Mouse (Mus musculus) embryonic facial prominence, embryonic 15.5 days (tissue): ENCODE data around the gene Olfr67. TPM values are rescaled to one million over a fixed set of nuclear protein-coding genes. Genes with fewer than 3 reads are reported as not detected.
"Not testable (repeated sequence)": the region's sequence is repeated elsewhere in the genome, so short reads cannot be mapped to it uniquely, and the experiment has no call there.

Experiments used
- ATAC-seq: fragments of 200-750 bp; cut with Nextera tagmentation; 2 replicates; pipeline ENCODE4 v1.8.0; 2017; ENCODE audit warnings: low read depth, moderate TSS enrichment; ENCODE audit not compliant: insufficient number of reproducible peaks, low FRiP score, low TSS enrichment
- H3K27ac ChIP-seq: fragments of 300-500 bp; sonication (generic); replicated peaks from 2 replicates; pipeline ENCODE4 v1.5.1; 2015; ENCODE audit warnings: mild to moderate bottlenecking, inconsistent platforms
- H3K27me3 ChIP-seq: fragments of 300-500 bp; sonication (generic); 2 replicates; pipeline ENCODE4 v1.6.1; 2015; ENCODE audit warnings: inconsistent platforms
- H3K36me3 ChIP-seq: fragments of 300-500 bp; sonication (generic); 2 replicates; pipeline ENCODE4 v1.6.1; 2015; ENCODE audit warnings: mild to moderate bottlenecking, inconsistent platforms
- H3K4me1 ChIP-seq: fragments of 300-500 bp; sonication (generic); 2 replicates; pipeline ENCODE4 v1.6.1; 2015; ENCODE audit warnings: inconsistent platforms
- H3K4me2 ChIP-seq: fragments of 300-500 bp; sonication (generic); replicated peaks from 2 replicates; pipeline ENCODE4 v1.6.1; 2015; ENCODE audit warnings: mild to moderate bottlenecking, inconsistent platforms
- H3K4me3 ChIP-seq: fragments of 300-500 bp; sonication (generic); replicated peaks from 2 replicates; pipeline ENCODE4 v1.5.1; 2015; ENCODE audit warnings: mild to moderate bottlenecking, inconsistent platforms
- H3K9ac ChIP-seq: fragments of 300-500 bp; sonication (generic); 2 replicates; pipeline ENCODE4 v1.6.1; 2015; ENCODE audit warnings: inconsistent platforms
- H3K9me3 ChIP-seq: fragments of 300-500 bp; sonication (generic); replicated peaks from 2 replicates; pipeline ENCODE4 v1.6.1; 2016; ENCODE audit warnings: inconsistent platforms
- WGBS: fragments of 180-500 bp; shearing (Covaris S2); methylation state at CpG from one replicate; pipeline ENCODE4 v1.1.7; 2015; 5-methylcytosine and 5-hydroxymethylcytosine counted together
- polyA plus RNA-seq: library from polyadenylated mRNA; unstranded; fragments of >200 nt; fragmentation: Nextera tagmentation; extraction: Ambion mirVana; gene quantifications from 2 replicates; pipeline ENCODE4 v1.2.1, GENCODE M21; 2015

Olfr67 gene
- polyA plus RNA-seq = not detected in 2 replicates

- no peak within 1 kb of the TSS for H3K4me3 ChIP-seq
- no peaks in the 10 kb centered on the region for H3K9me3 ChIP-seq
- ATAC-seq = no peak
- H3K9ac ChIP-seq = no peak within 1 kb of the TSS
- 67% methylated on average over 3 of the region's 3 CpGs for WGBS
- no peaks in the 10 kb centered on the region for H3K27me3 ChIP-seq
- H3K4me2 ChIP-seq = no peak within 1 kb of the TSS
- H3K27ac ChIP-seq = no peak within 1 kb of the TSS
- no peaks in the 10 kb centered on the region for H3K4me1 ChIP-seq
- no peaks in the 10 kb centered on the region for H3K36me3 ChIP-seq
These were observed at the start of gene Olfr67 for GRCm38 (mm10) chr7:103791721-103792120. Olfr67 (minus strand) TSS chr7:103791821.

GRCm38 (mm10) chr7:103840268-103840667 is 48.6 kb upstream of the Olfr67 start, which contains the start of gene Hbb-bh2:
Hbb-bh2 (minus strand) TSS chr7:103840520.
- ATAC-seq = no peak
- Histone ChIP-seq H3K27ac (no peak within 1 kb of the TSS), H3K9ac (no peak within 1 kb of the TSS), H3K27me3 (no peaks in the 10 kb centered on the region), H3K9me3 (no peaks in the 10 kb centered on the region), H3K4me3 (no peak within 1 kb of the TSS), H3K4me1 (no peaks in the 10 kb centered on the region), H3K36me3 (no peaks in the 10 kb centered on the region), H3K4me2 (no peak within 1 kb of the TSS)
- 65% methylated on average over 3 of the region's 3 CpGs for WGBS

GRCm38 (mm10) chr7:103827808-103828207 is 36.2 kb upstream of the Olfr67 start, which contains the start of gene Hbb-bs:
Hbb-bs (minus strand) TSS chr7:103828096.
- no peaks in the 10 kb centered on the region for H3K36me3 ChIP-seq
- H3K9ac ChIP-seq = no peak within 1 kb of the TSS
- H3K4me3 ChIP-seq = no peak within 1 kb of the TSS
- no peak within 1 kb of the TSS for H3K27ac ChIP-seq
- H3K4me1 ChIP-seq = no peaks in the 10 kb centered on the region
- H3K27me3 ChIP-seq = no peaks in the 10 kb centered on the region
- no peak for ATAC-seq
- H3K9me3 ChIP-seq = no peaks in the 10 kb centered on the region
- H3K4me2 ChIP-seq = no peak within 1 kb of the TSS
- 90% methylated on average over 4 of the region's 4 CpGs for WGBS

- H3K27ac ChIP-seq, H3K4me3 ChIP-seq, H3K9ac ChIP-seq, H3K27me3 ChIP-seq, H3K9me3 ChIP-seq, ATAC-seq, H3K36me3 ChIP-seq, H3K4me2 ChIP-seq, H3K4me1 ChIP-seq: not testable (repeated sequence)
- WGBS = no CpG with 5 or more reads among the region's 2 CpGs
These were observed 35.5 kb upstream of the Olfr67 start for GRCm38 (mm10) chr7:103827139-103827538.

- no peaks in the 10 kb centered on the region for H3K9me3 ChIP-seq
- no peak overlapping the region for H3K27ac ChIP-seq
- no peaks in the 10 kb centered on the region for H3K27me3 ChIP-seq
- H3K36me3 ChIP-seq = no peaks in the 10 kb centered on the region
- no peak overlapping the region for H3K4me3 ChIP-seq
- no peak overlapping the region for H3K9ac ChIP-seq
- no peak for ATAC-seq
- no peaks in the 10 kb centered on the region for H3K4me1 ChIP-seq
- no peak overlapping the region for H3K4me2 ChIP-seq
- WGBS = 53% methylated on average over 3 of the region's 3 CpGs
These were observed 34.8 kb upstream of the Olfr67 start for GRCm38 (mm10) chr7:103826255-103826887.

- Histone ChIP-seq H3K36me3 (no peaks in the 10 kb centered on the region), H3K4me3 (no peak overlapping the region), H3K27ac (no peak overlapping the region), H3K4me2 (no peak overlapping the region), H3K9ac (no peak overlapping the region), H3K4me1 (no peaks in the 10 kb centered on the region), H3K27me3 (no peaks in the 10 kb centered on the region), H3K9me3 (no peaks in the 10 kb centered on the region)
- 88% methylated on average over 3 of the region's 3 CpGs for whole genome bisulfite sequencing
- no peak for ATAC-seq
These were observed 34.1 kb upstream of the Olfr67 start for GRCm38 (mm10) chr7:103825536-103826254.

GRCm38 (mm10) chr7:103824597-103824996 is 33.0 kb upstream of the Olfr67 start:
- Histone ChIP-seq H3K27ac (no peak overlapping the region), H3K36me3 (no peaks in the 10 kb centered on the region), H3K27me3 (no peaks in the 10 kb centered on the region), H3K4me2 (no peak overlapping the region), H3K9me3 (no peaks in the 10 kb centered on the region), H3K9ac (no peak overlapping the region), H3K4me3 (no peak overlapping the region), H3K4me1 (no peaks in the 10 kb centered on the region)
- WGBS = 77% methylated on average over 2 of the region's 2 CpGs
- ATAC-seq = no peak

- not testable (repeated sequence) for H3K4me2 ChIP-seq, H3K27me3 ChIP-seq, H3K4me3 ChIP-seq, ATAC-seq, H3K9me3 ChIP-seq, H3K9ac ChIP-seq, H3K27ac ChIP-seq, H3K36me3 ChIP-seq, H3K4me1 ChIP-seq
- WGBS = 100% methylated on average over 1 of the region's 2 CpGs
These were observed 23.5 kb upstream of the Olfr67 start for GRCm38 (mm10) chr7:103815085-103815484.

- WGBS = 89% methylated on average over 3 of the region's 3 CpGs
- Histone ChIP-seq H3K9me3 (no peaks in the 10 kb centered on the region), H3K4me3 (no peak within 1 kb of the TSS), H3K27me3 (no peaks in the 10 kb centered on the region), H3K27ac (no peak within 1 kb of the TSS), H3K4me1 (no peaks in the 10 kb centered on the region), H3K36me3 (no peaks in the 10 kb centered on the region), H3K9ac (no peak within 1 kb of the TSS), H3K4me2 (no peak within 1 kb of the TSS)
- ATAC-seq = no peak
These were observed 22.1 kb upstream of the Olfr67 start, which contains the start of gene Hbb-bt for GRCm38 (mm10) chr7:103813766-103814165. Hbb-bt (minus strand) TSS chr7:103813996.

- H3K4me1 ChIP-seq, H3K4me2 ChIP-seq, H3K9ac ChIP-seq, H3K4me3 ChIP-seq, H3K27me3 ChIP-seq, H3K9me3 ChIP-seq, H3K36me3 ChIP-seq, H3K27ac ChIP-seq, ATAC-seq: not testable (repeated sequence)
- no CpG with 5 or more reads among the region's 3 CpGs for WGBS
These were observed 21.5 kb upstream of the Olfr67 start for GRCm38 (mm10) chr7:103813152-103813551.

- Histone ChIP-seq H3K27me3 (no peaks in the 10 kb centered on the region), H3K9me3 (no peaks in the 10 kb centered on the region), H3K27ac (no peak overlapping the region), H3K36me3 (no peaks in the 10 kb centered on the region), H3K4me3 (no peak overlapping the region), H3K4me2 (no peak overlapping the region), H3K9ac (no peak overlapping the region), H3K4me1 (no peaks in the 10 kb centered on the region)
- ATAC-seq = no peak
- 44% methylated on average over 1 of the region's 1 CpGs for WGBS
These were observed 20.6 kb upstream of the Olfr67 start for GRCm38 (mm10) chr7:103812174-103812573.
